Mouse (Mus musculus): ENCODE results near the gene Scaf8.
"Not testable (repeated sequence)": the region's sequence is repeated elsewhere in the genome, so short reads cannot be mapped to it uniquely, and the experiment has no call there.

GRCm38 (mm10) chr17:3077936-3078335, 36.8 kb upstream of the Scaf8 start:
- not testable (repeated sequence) for TF ChIP-seq CTCF (conservative IDR thresholded peaks at IDR 0.05; ENCODE audit: insufficient read depth, insufficient read length, low read depth, low read length); POLR2A (IDR thresholded peaks at IDR 0.05; ENCODE audit: low read depth, low read length)
